Mouse (Mus musculus) T-cell, adult 66 days (primary cell): ENCODE data around the gene Crygd. TPM values are rescaled to one million over a fixed set of nuclear protein-coding genes. Genes with fewer than 3 reads are reported as not detected.

Experiments
- total RNA-seq, 2 experiments: library from RNA; stranded (reverse); gene quantifications; 3 replicates in 1 of 2; 4 replicates in 1 of 2; pipeline ENCODE4 v1.2.4; 2023

Crygd gene
- not detected for total RNA-seq

GRCm38 (mm10) chr1:65063352-65063751 is at the start of gene Crygd:
Crygd (minus strand) TSS chr1:65063452.

GRCm38 (mm10) chr1:65103273-65103672 is 40.0 kb upstream of the Crygd start, which contains the start of gene Cryga:
Cryga (minus strand) TSS chr1:65103373.

GRCm38 (mm10) chr1:65082188-65082587 is 18.9 kb upstream of the Crygd start, which contains the start of gene Crygb:
Crygb (minus strand) TSS chr1:65082288.

GRCm38 (mm10) chr1:65073589-65073988 is 10.3 kb upstream of the Crygd start, which contains the start of gene Crygc:
Crygc (minus strand) TSS chr1:65073689.

GRCm38 (mm10) chr1:65050952-65051351 is 12.3 kb downstream of the Crygd start, which contains the start of gene Cryge:
Cryge (minus strand) TSS chr1:65051149.

GRCm38 (mm10) chr1:65032641-65033040 is 30.6 kb downstream of the Crygd start, which contains the start of gene Akr1cl:
Akr1cl (minus strand) TSS chr1:65032759.

Other genes with a start within 250 kb of the Crygd start
- gene Plekhm3, start 106.6 kb downstream of the Crygd start, total RNA-seq, result 10 to 100 TPM in 1 of 2 experiments, 1 to 10 TPM in 1; 8.2 to 11.0 TPM
- not detected for gene Akr1cl, start 30.7 kb downstream of the Crygd start, total RNA-seq
- not detected for gene Cryge, start 12.3 kb downstream of the Crygd start, total RNA-seq
- not detected for gene Crygc, start 10.2 kb upstream of the Crygd start, total RNA-seq
- not detected for gene Crygb, start 18.8 kb upstream of the Crygd start, total RNA-seq
- gene Cryga, start 39.9 kb upstream of the Crygd start, total RNA-seq, result not detected
- gene Gm28845, start 56.1 kb upstream of the Crygd start, total RNA-seq, result not detected
- not detected for gene D630023F18Rik, start 59.8 kb upstream of the Crygd start, total RNA-seq
- 1 to 10 TPM; 3.3 to 5.1 TPM for gene Idh1, start 123.0 kb upstream of the Crygd start, total RNA-seq
- gene Pikfyve, start 123.2 kb upstream of the Crygd start, total RNA-seq, result 10 to 100 TPM; 39.0 to 44.0 TPM
- gene Pth2r, start 218.6 kb upstream of the Crygd start, total RNA-seq, result not detected